Mouse (Mus musculus): ENCODE measurements around the gene Gm11127.

- TF ChIP-seq CTCF (IDR thresholded peaks at IDR 0.05; ENCODE audit: borderline replicate concordance, insufficient read depth, low read depth, low read length) = no peak
- TF ChIP-seq POLR2A (IDR thresholded peaks at IDR 0.05; ENCODE audit: borderline replicate concordance, insufficient read depth, low read length) = no peak
Observed at GRCm38 (mm10) chr17:36027663-36028062, 30.5 kb downstream of the Gm11127 start.
